Mouse (Mus musculus) brain, embryonic 14.5 days (tissue): ENCODE data around the gene Stox2.

Experiments used
- CTCF ChIP-seq: fragments of 200-500 bp; IDR thresholded peaks from 2 replicates; pipeline ENCODE4 v1.5.1; 2012; ENCODE audit warnings: inconsistent platforms, mild to moderate bottlenecking, moderate library complexity, borderline replicate concordance; ENCODE audit not compliant: insufficient read depth, insufficient read length; ENCODE audit errors: extremely low read depth
- POLR2A ChIP-seq: fragments of 200-500 bp; IDR thresholded peaks from 2 replicates; pipeline ENCODE4 v1.6.1; 2012; ENCODE audit warnings: mild to moderate bottlenecking, inconsistent platforms, borderline replicate concordance; ENCODE audit not compliant: poor library complexity, insufficient read depth, insufficient read length, severe bottlenecking; ENCODE audit errors: extremely low read depth

DNA sequence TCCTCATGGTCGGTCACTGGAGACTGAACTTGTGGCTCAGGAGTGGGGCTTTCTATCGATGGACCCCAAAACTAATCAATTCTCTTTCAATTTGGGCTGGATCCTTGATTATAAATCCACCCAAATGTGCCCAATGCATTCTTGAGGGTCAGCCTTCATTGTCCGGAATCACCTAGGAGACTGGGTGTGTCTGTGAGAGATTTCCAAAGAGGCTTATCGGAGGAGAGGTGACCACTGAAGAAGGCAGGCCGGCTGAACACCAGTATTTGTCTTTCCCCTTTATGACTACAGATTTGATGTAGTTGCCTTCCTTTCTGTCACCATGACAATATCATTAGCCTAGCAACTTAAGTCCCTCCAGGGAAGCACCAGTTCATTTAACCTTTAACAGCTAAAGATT is 225.8 kb downstream of the Stox2 start:
- no peak for TF ChIP-seq POLR2A
- no peak for TF ChIP-seq CTCF
